Mouse (Mus musculus) retina, adult 2 months (tissue): Measurements from ENCODE around the gene Arid3c.
"Not testable (repeated sequence)": the region's sequence is repeated elsewhere in the genome, so short reads cannot be mapped to it uniquely, and the experiment has no call there.

Experiments
- DNase-seq: peaks from one replicate; pipeline ENCODE4 v3.0.0-alpha.2; 2012; ENCODE audit warnings: low read depth, low spot score

The Arid3c gene

DNA sequence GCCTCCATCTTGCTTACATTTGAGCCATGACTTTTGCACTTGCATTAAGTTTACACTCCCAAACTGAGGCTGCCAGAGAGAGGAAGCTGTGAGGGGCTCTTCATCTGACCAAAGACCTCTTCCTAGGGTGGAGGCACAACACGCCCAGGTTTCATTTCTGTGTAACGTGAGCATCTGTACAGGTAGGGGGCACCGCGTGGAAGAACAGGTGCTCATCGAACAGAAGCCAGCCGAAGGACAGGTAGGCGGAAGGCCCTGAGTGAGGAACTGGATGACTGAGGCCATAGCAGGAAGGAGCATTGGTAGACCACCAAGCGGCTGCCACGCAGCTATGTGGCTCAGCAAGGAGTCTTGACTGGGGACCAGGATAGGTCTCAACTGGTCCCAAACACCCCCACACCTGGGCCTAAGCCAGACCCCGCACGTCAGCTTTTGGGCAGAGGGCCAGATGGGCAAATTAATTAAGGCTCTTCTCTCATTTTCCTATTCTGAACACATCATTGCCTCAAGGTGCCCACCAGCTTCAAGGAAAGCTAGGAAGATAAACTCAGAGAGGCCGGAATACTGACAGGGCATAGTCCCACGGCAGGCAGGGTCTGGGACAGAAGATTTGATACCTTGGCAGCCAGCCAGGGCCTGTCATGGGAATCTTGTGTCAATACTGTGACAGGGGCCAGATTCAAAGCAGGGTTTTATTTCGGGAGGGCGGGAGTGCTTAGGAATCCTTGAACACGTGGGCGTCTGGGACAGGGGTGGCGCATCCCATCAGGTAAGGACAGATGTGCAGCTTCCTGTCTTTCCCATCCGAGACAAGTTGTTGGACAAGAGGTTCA, 24.8 kb downstream of the Arid3c start:
- DNase-seq = no peak

DNA sequence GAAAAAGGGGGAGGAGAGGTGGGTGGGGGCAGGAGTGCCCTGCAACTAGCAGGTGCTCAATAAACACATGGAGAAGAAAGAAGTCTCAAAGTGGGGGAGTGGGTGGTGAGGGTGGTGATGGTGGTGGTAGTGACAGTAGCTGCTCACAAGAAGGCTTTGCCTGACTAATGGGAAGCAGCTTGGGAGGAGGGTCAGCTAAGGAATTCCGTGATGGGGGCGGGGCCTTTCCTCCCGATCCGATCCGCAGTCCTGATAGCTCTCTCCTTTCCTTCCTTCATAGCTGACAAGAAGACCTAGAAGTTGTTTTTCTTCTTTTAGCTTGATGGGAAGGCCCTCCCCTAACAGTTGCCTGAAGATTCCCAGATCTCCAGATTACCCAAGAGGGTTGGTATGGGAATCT, 26.3 kb downstream of the Arid3c start:
- DNase-seq = no peak

DNA sequence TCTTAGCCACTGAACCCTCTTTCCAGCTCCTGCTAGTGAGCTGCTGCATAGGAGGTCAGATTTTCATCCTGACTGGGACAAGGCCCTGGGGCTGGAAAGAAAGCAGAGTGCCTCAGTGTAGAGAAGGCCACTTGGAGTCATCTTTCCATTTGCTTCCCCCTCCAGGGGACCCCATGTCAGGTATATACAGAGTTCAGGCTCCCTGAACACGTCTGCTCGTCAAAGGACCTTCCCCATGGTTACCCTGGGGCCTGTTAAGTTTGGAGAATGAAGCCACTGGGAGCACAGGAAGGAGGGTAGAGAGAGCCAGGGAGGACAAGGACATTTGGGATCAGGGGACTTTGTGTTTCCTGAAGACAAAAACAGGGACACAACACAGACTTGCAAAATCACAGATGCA, 28.7 kb downstream of the Arid3c start:
- DNase-seq = not testable (repeated sequence)

DNA sequence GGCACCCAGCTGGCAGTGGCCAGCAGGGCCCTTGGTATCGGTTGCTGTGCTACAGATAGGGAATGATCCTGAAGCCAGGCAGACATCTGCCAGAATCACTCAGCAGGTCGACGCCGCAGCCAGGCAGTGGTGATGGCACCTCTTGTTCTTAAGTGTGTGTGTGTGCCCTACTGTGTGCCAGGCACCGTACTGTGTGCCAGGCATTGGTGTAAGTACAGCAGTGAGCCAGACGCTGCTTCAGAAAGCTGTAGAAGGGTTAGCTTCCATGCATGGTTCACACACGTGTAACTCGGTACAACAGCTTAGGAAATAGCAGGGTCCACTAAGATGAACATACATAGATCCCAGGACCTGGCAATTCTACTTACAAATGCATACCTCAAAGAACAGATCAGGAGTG, 30.7 kb downstream of the Arid3c start:
- not testable (repeated sequence) for DNase-seq

DNA sequence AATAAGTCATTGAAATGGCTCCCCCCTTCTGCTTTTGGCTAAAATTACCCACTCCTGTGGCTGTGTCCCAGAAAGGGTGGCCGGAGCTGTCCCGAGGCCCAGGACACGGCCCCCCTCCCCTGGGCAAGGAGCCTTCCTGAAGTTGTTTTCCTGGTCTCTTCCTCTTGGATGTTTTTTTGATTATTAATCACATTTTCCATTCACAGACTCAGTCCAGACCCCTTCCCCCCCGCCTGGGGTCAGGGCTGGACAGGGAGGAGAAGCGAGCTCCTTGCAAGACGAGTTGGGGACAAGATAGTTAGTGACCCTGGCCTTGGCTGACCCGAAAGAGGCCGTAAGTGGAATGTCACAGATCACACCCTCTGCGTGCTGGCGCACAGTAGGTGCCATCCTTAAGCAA, 31.2 kb downstream of the Arid3c start, which contains the start of gene Il11ra1:
Gene Il11ra1 (plus strand): TSS at position 207 of the 400 bp plus-strand sequence.
- DNase-seq = not testable (repeated sequence)

DNA sequence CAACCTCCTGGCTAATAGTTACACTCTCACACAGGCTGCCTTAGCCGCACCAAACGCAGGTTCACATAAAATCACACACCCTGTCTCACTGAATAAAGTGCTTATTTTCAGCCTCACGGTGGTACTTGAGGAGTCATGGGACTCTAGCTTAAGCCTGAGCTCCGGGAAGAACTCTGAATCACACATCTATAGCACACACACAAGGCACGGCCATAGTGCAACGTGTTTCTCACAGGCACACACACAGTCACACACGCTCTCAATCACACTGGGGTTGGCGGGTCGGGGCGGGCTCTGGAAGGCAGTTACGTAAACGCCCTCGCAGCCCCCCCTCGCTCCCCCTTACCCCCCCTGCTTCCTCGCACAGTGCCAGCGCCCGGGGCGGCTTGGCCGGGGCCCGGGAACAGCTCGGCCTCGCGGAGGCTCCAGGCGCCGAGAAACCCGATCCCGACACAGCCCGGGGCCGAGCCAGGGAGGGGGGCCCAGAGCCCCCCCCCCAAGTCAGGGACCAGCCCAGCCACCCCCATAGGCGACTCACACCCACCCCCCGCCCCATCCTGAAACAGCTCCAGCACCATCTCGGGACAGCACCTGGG, 32.4 kb downstream of the Arid3c start:
- DNase-seq = not testable (repeated sequence)

DNA sequence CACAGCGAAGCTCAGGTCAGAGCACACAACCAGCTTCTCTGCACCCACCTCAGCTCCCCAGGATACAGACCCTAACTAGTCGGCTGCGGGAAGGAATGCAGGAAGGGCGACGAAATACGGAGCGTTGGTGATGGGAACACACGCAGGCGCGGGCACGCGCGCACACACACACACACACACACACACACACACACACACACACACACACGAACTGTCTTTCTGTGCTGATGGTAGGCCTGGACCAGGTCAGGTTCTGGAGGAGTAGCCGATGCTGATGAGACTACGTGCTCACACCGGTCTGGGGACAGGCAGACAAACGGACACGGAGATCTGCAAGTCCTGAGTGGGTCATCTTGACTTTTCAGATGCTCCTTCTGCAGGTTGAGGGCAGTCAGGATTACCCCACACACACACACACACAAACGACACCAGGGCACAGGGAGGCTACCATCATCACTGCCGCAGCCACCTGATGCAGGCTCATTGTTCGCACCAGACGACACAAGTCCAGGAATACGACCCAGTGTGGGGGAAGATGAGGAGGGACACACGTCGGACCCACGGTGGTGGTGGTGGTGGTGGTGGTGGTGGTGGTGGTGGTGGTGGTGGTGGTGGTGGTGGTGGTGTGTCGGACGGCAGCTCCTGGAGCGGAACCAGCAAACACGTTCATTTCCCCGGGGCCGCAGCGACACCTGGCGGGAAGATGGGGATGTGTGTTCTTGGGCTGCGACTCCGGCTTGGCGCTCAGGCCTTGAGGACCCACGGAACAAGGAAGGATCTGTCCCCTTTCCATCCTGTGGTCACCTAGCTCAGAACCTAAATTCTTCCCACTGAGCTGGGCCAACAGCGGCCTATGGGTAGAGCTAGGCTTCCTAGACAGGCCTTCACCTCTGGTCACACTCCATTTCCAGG, 33.8 kb downstream of the Arid3c start, which contains the start of gene Cntfr:
Gene Cntfr (minus strand): TSS at position 160 of the 912 bp plus-strand sequence.
- not testable (repeated sequence) for DNase-seq

DNA sequence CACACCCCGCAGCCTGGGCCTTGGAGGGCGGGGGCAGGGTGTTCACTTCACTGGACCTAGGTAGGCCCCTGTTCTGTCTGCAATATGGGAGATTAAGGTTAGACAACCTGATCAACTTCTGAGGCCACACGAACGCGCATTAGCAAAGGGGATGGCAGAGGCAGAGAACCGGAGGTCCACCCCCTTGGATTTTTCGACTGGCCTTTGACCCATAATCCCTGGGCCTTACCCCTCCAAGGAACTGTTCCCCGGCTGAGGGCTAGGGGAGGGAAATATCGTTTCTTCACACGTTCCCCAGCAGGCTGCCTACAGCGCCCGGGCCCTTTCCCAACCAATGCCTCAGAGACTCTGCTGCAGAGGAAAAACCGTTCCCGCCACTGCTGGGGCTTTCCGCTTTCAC, 34.5 kb downstream of the Arid3c start:
- DNase-seq = not testable (repeated sequence)

DNA sequence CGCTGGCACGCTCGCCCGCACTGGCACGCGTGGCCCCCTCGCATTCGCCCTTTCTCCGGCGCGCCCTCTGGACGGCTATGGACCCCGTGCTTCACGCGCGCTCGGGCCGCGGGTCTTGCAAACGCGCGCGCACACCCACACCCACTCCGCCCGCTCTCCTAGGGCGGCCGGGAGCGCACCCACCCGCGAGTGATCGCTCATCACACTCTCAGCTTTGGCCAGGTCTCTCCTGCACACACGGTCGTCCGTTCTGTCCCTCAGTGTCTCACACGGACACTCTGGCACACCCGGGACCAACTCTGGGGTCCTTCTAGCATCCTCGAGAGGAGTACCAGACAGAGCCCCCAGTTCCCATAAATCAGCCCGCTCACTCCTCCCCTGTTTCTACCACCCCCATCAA, 35.1 kb downstream of the Arid3c start:
- DNase-seq = not testable (repeated sequence)

DNA sequence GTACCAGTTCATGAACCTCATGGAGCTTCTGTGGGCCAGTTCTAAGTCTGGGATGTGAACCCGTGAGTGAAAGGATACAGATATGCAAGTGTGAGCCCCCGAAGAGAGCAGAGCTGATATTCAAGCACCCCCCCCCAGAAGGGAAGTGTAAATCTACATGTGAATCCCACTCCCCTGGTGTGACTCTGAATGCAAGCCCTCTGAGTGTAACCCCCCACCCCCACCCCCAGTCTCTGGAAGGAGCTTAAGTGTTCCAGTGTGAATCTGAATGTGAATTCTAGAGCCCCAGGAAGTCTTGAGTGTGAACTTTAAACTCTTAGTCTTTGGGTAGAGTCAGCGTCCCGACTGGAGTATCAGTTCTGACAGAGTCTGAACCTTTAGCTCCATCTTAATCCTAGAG, 37.4 kb downstream of the Arid3c start:
- DNase-seq = not testable (repeated sequence)

DNA sequence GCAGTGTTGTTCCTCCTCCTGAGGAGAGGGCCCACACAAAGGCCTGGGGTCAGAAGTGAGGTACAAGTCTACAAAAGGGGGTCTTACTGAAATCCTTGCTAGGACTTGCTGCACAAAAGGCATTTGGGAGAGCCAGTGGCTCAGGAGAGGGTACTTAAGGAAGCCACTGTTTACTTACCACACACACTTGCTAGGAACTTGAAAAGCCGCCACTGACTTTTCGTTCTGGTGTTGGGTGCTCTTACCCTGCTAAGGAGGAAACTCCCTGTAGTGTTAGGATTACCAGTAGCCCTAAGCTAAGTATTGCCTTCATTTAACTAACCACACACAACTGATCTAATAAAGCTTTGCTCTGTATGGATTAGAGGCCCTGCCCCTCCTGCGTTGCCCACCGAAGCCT, 40.9 kb downstream of the Arid3c start:
- not testable (repeated sequence) for DNase-seq

DNA sequence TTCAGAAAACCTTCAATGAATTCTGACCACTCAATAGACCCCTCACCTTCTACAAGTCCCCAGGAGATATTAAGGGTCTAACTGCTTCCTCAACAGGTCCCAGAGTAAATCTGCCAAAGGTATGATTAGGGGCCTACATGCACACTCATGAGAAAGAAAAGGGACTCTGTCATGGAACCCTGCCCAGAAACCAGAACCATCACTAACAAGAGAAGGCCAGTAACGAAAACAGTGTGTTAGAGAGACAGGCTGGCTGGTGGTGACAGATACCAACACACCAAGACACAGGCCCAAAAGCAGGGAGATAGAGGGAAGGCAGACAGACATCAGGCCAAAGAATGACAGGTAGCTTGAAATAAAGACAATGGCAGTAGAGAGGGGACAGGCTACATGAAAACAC, 42.4 kb downstream of the Arid3c start:
- DNase-seq = not testable (repeated sequence)

DNA sequence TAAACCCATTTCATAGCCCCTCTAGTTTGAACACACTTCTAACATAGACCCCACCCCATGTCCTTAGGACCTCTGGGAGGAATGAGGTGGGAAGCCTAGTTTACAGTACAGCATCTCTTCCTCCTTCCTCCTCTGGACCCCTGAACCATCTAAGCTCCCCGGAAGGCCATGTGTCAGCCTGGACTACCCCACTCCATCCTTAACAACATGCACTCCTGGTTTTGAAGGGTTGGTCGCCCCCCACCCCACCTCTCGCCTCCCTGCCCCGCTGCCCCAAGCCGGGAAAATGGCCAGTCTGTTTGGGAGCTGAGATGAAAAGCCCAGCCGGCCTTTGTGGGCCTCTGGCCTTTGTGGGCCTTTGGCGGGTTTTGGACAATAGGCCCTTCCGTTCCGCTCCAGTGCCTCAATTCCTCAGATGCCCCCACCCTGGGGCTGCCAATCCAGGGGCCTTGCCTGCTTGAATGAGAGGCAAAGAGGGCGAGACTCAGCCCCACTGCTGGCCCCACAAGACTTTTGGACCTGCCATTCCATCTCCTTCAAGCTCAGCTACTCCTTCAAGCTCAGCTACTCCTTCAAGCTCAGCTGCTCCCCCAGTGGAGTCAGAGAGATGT, 45.0 kb downstream of the Arid3c start:
- DNase-seq = not testable (repeated sequence)

DNA sequence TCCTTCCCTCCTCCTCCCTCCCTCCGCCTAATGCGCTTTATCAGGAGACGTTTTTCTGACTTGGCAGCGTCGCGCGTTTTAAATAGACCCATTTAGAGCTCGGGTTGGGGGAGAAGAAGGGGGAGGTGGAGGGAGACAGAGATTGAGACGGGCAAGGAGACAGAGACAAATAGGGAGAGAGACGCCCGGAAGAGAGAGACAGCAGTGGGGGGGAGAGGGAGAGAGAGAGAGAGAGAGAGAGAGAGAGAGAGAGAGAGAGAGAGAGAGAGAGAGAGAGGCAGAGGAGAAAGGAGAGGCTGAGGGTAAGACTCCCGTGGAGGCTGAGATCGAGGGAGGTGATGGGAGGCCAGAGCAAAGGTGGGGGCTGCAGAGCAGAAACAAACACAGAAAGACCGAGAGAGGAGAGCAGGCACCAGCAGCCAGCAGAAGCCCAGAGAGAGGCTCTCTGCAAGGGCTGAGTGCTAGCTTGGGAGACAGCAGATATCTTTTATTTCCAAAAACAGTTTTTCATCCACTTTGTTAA, 46.0 kb downstream of the Arid3c start:
- not testable (repeated sequence) for DNase-seq

DNA sequence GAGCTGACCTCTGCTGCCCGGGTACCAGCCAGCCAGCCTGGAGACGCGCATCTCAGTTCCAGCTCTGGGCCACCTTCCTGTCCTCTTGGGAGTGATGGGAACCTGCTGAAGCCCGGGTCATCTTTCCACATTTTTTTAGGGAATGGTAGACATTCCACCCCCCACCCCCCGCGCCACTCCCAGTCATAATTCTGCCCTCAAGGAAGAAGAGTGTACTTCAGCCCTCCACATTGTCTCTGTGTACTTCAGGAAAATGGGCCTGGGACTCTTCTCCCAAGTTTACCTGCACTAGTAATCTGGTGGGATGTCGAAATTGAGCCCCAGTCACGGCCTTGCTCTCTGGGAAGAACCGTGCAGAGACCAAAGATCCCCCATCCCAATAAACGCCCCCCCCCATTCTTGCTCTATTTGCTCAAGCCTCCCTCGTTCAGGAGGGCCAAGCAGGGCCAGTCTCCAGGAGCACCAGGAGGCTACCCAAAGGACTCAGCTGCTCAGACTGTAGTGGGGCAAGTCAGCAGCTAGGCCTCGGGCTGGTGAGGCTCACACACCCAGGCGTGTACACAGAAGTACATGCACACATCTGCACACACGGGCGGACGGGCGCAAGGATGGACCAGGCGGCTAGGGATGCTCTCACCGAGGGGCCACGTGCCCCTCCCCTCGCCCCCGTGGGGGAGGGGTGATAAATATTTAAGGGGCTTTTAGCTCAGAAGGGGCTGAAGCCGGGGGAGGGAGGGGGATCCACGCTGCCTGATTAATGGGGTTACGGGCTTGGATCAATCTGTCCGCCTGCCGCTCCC, 46.6 kb downstream of the Arid3c start:
- DNase-seq = not testable (repeated sequence)

DNA sequence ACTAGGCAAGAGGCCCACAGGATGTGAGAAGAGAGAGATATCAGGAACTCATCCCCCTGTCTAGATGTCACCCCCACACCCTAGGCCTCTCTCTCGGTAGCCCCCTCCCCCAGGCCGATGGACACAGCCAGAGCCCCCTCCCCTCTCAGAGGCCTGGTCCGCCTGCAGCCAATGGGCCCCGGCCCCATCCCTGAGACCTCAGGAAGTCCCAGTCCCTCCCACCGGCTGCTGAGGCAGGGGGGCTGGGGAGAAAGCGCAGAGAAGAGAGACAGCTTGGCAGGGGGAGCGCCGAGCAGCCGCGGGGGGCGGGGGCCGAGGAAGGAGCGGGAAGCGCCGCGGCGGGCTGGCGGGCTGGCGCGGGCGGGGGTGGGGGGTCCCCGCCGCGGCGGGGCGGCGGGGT, 47.6 kb downstream of the Arid3c start:
- DNase-seq = not testable (repeated sequence)

DNA sequence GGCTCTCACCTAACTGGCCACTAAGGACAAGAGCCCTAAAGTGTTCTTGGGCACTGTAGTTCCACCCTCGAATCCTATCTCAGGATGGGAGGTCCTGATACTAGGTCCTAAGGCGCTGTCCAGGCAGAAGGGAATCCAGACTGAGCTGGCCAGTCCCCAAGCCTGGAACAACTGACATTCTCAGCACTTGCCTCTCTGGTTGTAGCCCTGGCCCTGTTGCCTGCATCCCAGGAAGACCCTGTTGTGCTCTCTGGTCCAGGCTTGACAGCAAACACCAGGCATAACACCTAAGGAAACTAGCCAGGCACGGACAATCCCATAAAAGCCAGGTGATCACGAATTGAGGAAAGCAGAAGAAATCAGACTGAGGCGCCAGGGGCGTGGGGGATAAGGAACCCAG, 48.2 kb downstream of the Arid3c start:
- DNase-seq = no peak

DNA sequence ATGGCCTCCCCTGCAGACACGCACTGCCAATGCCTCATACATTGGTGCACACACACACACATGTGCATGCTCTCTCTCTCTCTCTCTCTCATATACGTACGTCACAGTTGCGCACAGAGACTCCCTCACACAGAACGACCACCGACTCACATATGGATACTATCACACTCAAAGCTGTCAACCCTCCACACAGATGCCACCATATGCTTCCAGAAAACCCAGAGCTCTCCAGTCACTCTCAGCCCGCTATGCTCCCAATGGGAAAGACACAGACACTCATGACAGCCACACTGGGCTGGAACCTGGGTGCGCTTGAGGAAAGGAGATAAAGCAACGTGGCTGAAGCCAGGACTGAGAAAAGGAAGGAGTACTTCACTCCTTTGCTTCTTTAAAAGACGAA, 49.0 kb downstream of the Arid3c start:
- DNase-seq = no peak

DNA sequence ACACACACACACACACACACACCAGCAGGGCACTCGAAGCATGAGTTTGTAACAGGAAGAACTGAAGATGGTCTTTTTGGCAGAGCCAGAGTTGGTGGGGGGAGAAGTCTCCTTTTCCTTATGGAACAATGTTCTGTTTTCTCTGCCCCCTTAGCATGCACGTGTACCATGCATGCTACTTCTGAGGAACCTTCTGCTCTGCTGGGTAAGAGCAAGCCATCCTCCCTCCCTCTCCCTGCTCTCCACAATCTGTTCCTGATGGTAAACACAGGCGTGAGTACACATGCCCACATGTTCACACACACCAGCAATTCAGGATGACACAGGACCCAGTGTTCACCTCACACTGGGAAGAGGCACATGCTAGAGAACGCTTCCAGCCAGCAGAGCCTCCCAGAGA, 49.8 kb downstream of the Arid3c start:
- DNase-seq = no peak

DNA sequence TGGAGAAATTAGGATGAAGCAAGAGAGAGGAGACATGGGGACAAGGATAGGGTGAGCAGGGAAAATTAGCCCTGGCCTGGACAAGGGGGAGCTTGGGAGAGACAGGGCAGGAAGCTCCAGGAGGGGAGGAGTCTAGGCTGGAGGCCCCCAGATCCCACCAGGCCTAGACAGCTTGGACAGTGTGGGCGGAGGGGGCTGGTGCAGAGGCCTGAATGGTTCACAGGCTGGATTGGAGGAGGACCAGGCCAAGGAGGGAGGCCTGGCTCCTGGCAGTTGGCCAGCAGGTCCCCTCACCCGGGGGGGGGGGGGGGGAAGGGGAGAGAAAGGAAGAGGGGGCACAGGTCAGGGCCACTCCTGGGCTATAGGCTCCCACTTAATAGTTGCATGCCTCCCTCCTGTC, 51.7 kb downstream of the Arid3c start:
- DNase-seq = no peak
